Mouse (Mus musculus): ENCODE results near the gene Slc17a1. TPM values are rescaled to one million over a fixed set of nuclear protein-coding genes. Genes with fewer than 3 reads are reported as not detected.

Slc17a1 gene
- total and polyA plus RNA-seq, 2 experiments from 2014 or later = not detected

GRCm38 (mm10) chr13:23839308-23839707 lies 28.2 kb upstream of the Slc17a1 start, which contains the start of gene Slc17a3:
Gene Slc17a3, plus strand, starts transcription at chr13:23839434.
- Histone ChIP-seq H3K27ac (no peak within 1 kb of the TSS), H3K4me2 (ENCODE audit: low read depth, low read length) (no peak within 1 kb of the TSS), H3K4me3 (ENCODE audit: low read length) (no peak within 1 kb of the TSS), H3K9ac (replicated peaks; ENCODE audit: low read length) (no peak within 1 kb of the TSS), H3K27me3 (ENCODE audit: insufficient read depth, low read length) (no peaks in the 10 kb centered on the region), H3K9me3 (ENCODE audit: low read length) (no peaks in the 10 kb centered on the region), H3K4me1 (ENCODE audit: insufficient read depth, low read length) (no peaks in the 10 kb centered on the region), H3K36me3 (ENCODE audit: insufficient read depth, low read length) (no peaks in the 10 kb centered on the region)
- no peak for TF ChIP-seq CTCF (IDR thresholded peaks at IDR 0.05; ENCODE audit: low read depth)
- DNase-seq (ENCODE audit: low spot score) = no peak
- WGBS = 75% methylated on average over 2 of the region's 2 CpGs
- no peak for ATAC-seq

GRCm38 (mm10) chr13:23845851-23846250 lies 21.7 kb upstream of the Slc17a1 start:
- H3K9ac ChIP-seq (replicated peaks; ENCODE audit: low read length) = no peak overlapping the region
- H3K4me1 ChIP-seq (ENCODE audit: insufficient read depth, low read length) = no peaks in the 10 kb centered on the region
- no peak overlapping the region for H3K27ac ChIP-seq
- no peaks in the 10 kb centered on the region for H3K36me3 ChIP-seq (ENCODE audit: insufficient read depth, low read length)
- WGBS = 68% methylated on average over 4 of the region's 4 CpGs
- no peak overlapping the region for H3K4me3 ChIP-seq (ENCODE audit: low read length)
- ATAC-seq = no peak
- no peak for TF ChIP-seq CTCF (IDR thresholded peaks at IDR 0.05; ENCODE audit: low read depth)
- DNase-seq (ENCODE audit: low spot score) = no peak
- H3K9me3 ChIP-seq (ENCODE audit: low read length) = no peaks in the 10 kb centered on the region
- no peak overlapping the region for H3K4me2 ChIP-seq (ENCODE audit: low read depth, low read length)
- H3K27me3 ChIP-seq (ENCODE audit: insufficient read depth, low read length) = no peaks in the 10 kb centered on the region

GRCm38 (mm10) chr13:23849299-23849698 lies 18.3 kb upstream of the Slc17a1 start:
- no peaks in the 10 kb centered on the region for H3K36me3 ChIP-seq (ENCODE audit: insufficient read depth, low read length)
- no peak overlapping the region for H3K4me3 ChIP-seq (ENCODE audit: low read length)
- no peaks in the 10 kb centered on the region for H3K9me3 ChIP-seq (ENCODE audit: low read length)
- H3K27ac ChIP-seq = no peak overlapping the region
- H3K4me1 ChIP-seq (ENCODE audit: insufficient read depth, low read length) = no peaks in the 10 kb centered on the region
- H3K9ac ChIP-seq (replicated peaks; ENCODE audit: low read length) = no peak overlapping the region
- no peak overlapping the region for H3K4me2 ChIP-seq (ENCODE audit: low read depth, low read length)
- no peak for ATAC-seq
- no peak for TF ChIP-seq CTCF (IDR thresholded peaks at IDR 0.05; ENCODE audit: low read depth)
- no peak for DNase-seq (ENCODE audit: low spot score)
- H3K27me3 ChIP-seq (ENCODE audit: insufficient read depth, low read length) = no peaks in the 10 kb centered on the region
- WGBS = 86% methylated on average over 2 of the region's 2 CpGs

- TF ChIP-seq CTCF (IDR thresholded peaks at IDR 0.05; ENCODE audit: low read depth) = no peak
- Histone ChIP-seq H3K4me2 (ENCODE audit: low read depth, low read length) (no peak overlapping the region), H3K9ac (replicated peaks; ENCODE audit: low read length) (no peak overlapping the region), H3K27ac (no peak overlapping the region), H3K36me3 (ENCODE audit: insufficient read depth, low read length) (no peaks in the 10 kb centered on the region), H3K27me3 (ENCODE audit: insufficient read depth, low read length) (no peaks in the 10 kb centered on the region), H3K4me3 (ENCODE audit: low read length) (no peak overlapping the region), H3K4me1 (ENCODE audit: insufficient read depth, low read length) (no peaks in the 10 kb centered on the region), H3K9me3 (ENCODE audit: low read length) (no peaks in the 10 kb centered on the region)
- DNase-seq (ENCODE audit: low spot score) (no peak), ATAC-seq (no peak)
- 54% methylated on average over 3 of the region's 3 CpGs for WGBS
Observed at GRCm38 (mm10) chr13:23856401-23856800, 11.1 kb upstream of the Slc17a1 start.

- H3K4me3 ChIP-seq (ENCODE audit: low read length) = no peak overlapping the region
- no peak overlapping the region for H3K4me2 ChIP-seq (ENCODE audit: low read depth, low read length)
- no peaks in the 10 kb centered on the region for H3K27me3 ChIP-seq (ENCODE audit: insufficient read depth, low read length)
- H3K4me1 ChIP-seq (ENCODE audit: insufficient read depth, low read length) = no peaks in the 10 kb centered on the region
- no peak overlapping the region for H3K27ac ChIP-seq
- DNase-seq (ENCODE audit: low spot score) (no peak), ATAC-seq (no peak)
- H3K36me3 ChIP-seq (ENCODE audit: insufficient read depth, low read length) = no peaks in the 10 kb centered on the region
- no peak for TF ChIP-seq CTCF (IDR thresholded peaks at IDR 0.05; ENCODE audit: low read depth)
- no peaks in the 10 kb centered on the region for H3K9me3 ChIP-seq (ENCODE audit: low read length)
- H3K9ac ChIP-seq (replicated peaks; ENCODE audit: low read length) = no peak overlapping the region
Observed at GRCm38 (mm10) chr13:23861815-23862214, 5.7 kb upstream of the Slc17a1 start.

- H3K4me2 ChIP-seq (ENCODE audit: low read depth, low read length) = no peak overlapping the region
- 73% methylated on average over 9 of the region's 9 CpGs for WGBS
- H3K9ac ChIP-seq (replicated peaks; ENCODE audit: low read length) = no peak overlapping the region
- no peaks in the 10 kb centered on the region for H3K36me3 ChIP-seq (ENCODE audit: insufficient read depth, low read length)
- no peak for TF ChIP-seq CTCF (IDR thresholded peaks at IDR 0.05; ENCODE audit: low read depth)
- ATAC-seq (no peak), DNase-seq (ENCODE audit: low spot score) (no peak)
- H3K4me3 ChIP-seq (ENCODE audit: low read length) = no peak overlapping the region
- H3K27me3 ChIP-seq (ENCODE audit: insufficient read depth, low read length) = no peaks in the 10 kb centered on the region
- H3K9me3 ChIP-seq (ENCODE audit: low read length) = no peaks in the 10 kb centered on the region
- H3K4me1 ChIP-seq (ENCODE audit: insufficient read depth, low read length) = no peaks in the 10 kb centered on the region
- H3K27ac ChIP-seq = no peak overlapping the region
Observed at GRCm38 (mm10) chr13:23864711-23865110, 2.8 kb upstream of the Slc17a1 start.

- H3K36me3 ChIP-seq (ENCODE audit: insufficient read depth, low read length) = no peaks in the 10 kb centered on the region
- H3K27ac ChIP-seq = no peak overlapping the region
- H3K4me1 ChIP-seq (ENCODE audit: insufficient read depth, low read length) = no peaks in the 10 kb centered on the region
- TF ChIP-seq CTCF (IDR thresholded peaks at IDR 0.05; ENCODE audit: low read depth) = no peak
- DNase-seq (ENCODE audit: low spot score) (no peak), ATAC-seq (no peak)
- H3K4me3 ChIP-seq (ENCODE audit: low read length) = no peak overlapping the region
- no peaks in the 10 kb centered on the region for H3K27me3 ChIP-seq (ENCODE audit: insufficient read depth, low read length)
- H3K9me3 ChIP-seq (ENCODE audit: low read length) = no peaks in the 10 kb centered on the region
- 78% methylated on average over 9 of the region's 9 CpGs for WGBS
- H3K9ac ChIP-seq (replicated peaks; ENCODE audit: low read length) = no peak overlapping the region
- H3K4me2 ChIP-seq (ENCODE audit: low read depth, low read length) = no peak overlapping the region
Observed at GRCm38 (mm10) chr13:23866086-23866710, 1.4 kb upstream of the Slc17a1 start.
